Mouse (Mus musculus): Measurements from ENCODE around the gene Dok7. TPM values are rescaled to one million over a fixed set of nuclear protein-coding genes. Genes with fewer than 3 reads are reported as not detected.

The Dok7 gene
- total RNA-seq, 2 experiments from 2014 or later: 34.5 to 43.8 TPM

GRCm38 (mm10) chr5:35104960-35105921, 48.7 kb downstream of the Dok7 start, which contains the start of gene Lrpap1:
Lrpap1 (minus strand) TSS chr5:35105766.
- intact Hi-C loops (cut with DNase I): no loop called here
- DNase-seq (ENCODE audit: low spot score): peak; percentile 65

GRCm38 (mm10) chr5:35105922-35106298, 49.3 kb downstream of the Dok7 start:
- DNase-seq (ENCODE audit: low spot score): peak; percentile 20
- intact Hi-C loops (cut with DNase I): no loop called here

GRCm38 (mm10) chr5:35112444-35112843, 55.9 kb downstream of the Dok7 start:
- intact Hi-C loops (cut with DNase I): no loop called here
- DNase-seq (ENCODE audit: low spot score): no peak

- no peak for DNase-seq (ENCODE audit: low spot score)
- intact Hi-C loops (cut with DNase I): no loop called here
Observed at GRCm38 (mm10) chr5:35116002-35116401, 59.4 kb downstream of the Dok7 start.

- intact Hi-C loops (cut with DNase I): no loop called here
- DNase-seq (ENCODE audit: low spot score): no peak
Observed at GRCm38 (mm10) chr5:35117633-35118032, 61.1 kb downstream of the Dok7 start.

GRCm38 (mm10) chr5:35118418-35118817, 61.9 kb downstream of the Dok7 start:
- no peak for DNase-seq (ENCODE audit: low spot score)
- intact Hi-C loops (cut with DNase I): no loop called here

- DNase-seq (ENCODE audit: low spot score): no peak
- intact Hi-C loops (cut with DNase I): no loop called here
Observed at GRCm38 (mm10) chr5:35120024-35120423, 63.5 kb downstream of the Dok7 start.

GRCm38 (mm10) chr5:35129208-35129607, 72.6 kb downstream of the Dok7 start:
- intact Hi-C loops (cut with DNase I): no loop called here
- no peak for DNase-seq (ENCODE audit: low spot score)

- intact Hi-C loops (cut with DNase I): no loop called here
- DNase-seq (ENCODE audit: low spot score): no peak
Observed at GRCm38 (mm10) chr5:35129767-35130191, 73.2 kb downstream of the Dok7 start.

GRCm38 (mm10) chr5:35131237-35131636, 74.7 kb downstream of the Dok7 start:
- intact Hi-C loops (cut with DNase I): no loop called here
- DNase-seq (ENCODE audit: low spot score): no peak

GRCm38 (mm10) chr5:35131773-35132172, 75.2 kb downstream of the Dok7 start:
- DNase-seq (ENCODE audit: low spot score): peak; percentile 59
- intact Hi-C loops (cut with DNase I): no loop called here

GRCm38 (mm10) chr5:35132278-35132980, 75.9 kb downstream of the Dok7 start:
- intact Hi-C loops (cut with DNase I): no loop called here
- DNase-seq (ENCODE audit: low spot score): no peak

GRCm38 (mm10) chr5:35133468-35133867, 76.9 kb downstream of the Dok7 start:
- intact Hi-C loops (cut with DNase I): no loop called here
- DNase-seq (ENCODE audit: low spot score): no peak

GRCm38 (mm10) chr5:35134286-35134685, 77.7 kb downstream of the Dok7 start:
- DNase-seq (ENCODE audit: low spot score): no peak
- intact Hi-C loops (cut with DNase I): loop anchor here (2.0 kb wide), 1 partner anchor 81 kb away; no protein-coding TSS in a partner anchor

- intact Hi-C loops (cut with DNase I): loop anchor here (2.0 kb wide), 1 partner anchor 83 kb away; no protein-coding TSS in a partner anchor
- DNase-seq (ENCODE audit: low spot score): no peak
Observed at GRCm38 (mm10) chr5:35135903-35136302, 79.3 kb downstream of the Dok7 start.

Small RNAs within 50 kb of the gene (microRNA-seq; reads per million reads assigned to microRNA genes)
- gene Mir3097: 6.1 reads per million, percentile 17 among the genes with 10 or more reads in this experiment

Other genes with a start within 250 kb of the Dok7 start
- gene Msantd1, start 148.8 kb upstream of the Dok7 start, total RNA-seq (2021): under 1 TPM; 0.52 to 0.61 TPM
- gene Rgs12, start 107.3 kb upstream of the Dok7 start, total RNA-seq (2021): 10 to 100 TPM; 16.0 to 16.2 TPM
- under 1 TPM; 0.34 TPM for gene Hgfac, start 15.3 kb upstream of the Dok7 start, total RNA-seq (2021)
- gene Lrpap1, start 49.0 kb downstream of the Dok7 start, total RNA-seq (2021): 10 to 100 TPM; 46.7 to 47.3 TPM
- under 1 TPM; 0.34 to 0.47 TPM for gene Adra2c, start 221.6 kb downstream of the Dok7 start, total RNA-seq (2021)

All from heart, postnatal 25 days (tissue).